Mouse (Mus musculus) spleen, adult 10 weeks (tissue): Measurements from ENCODE around the gene Rptor. TPM values are rescaled to one million over a fixed set of nuclear protein-coding genes. Genes with fewer than 3 reads are reported as not detected.

Experiments used
- polyA plus RNA-seq: library from polyadenylated mRNA; stranded (reverse); fragments of 350-450 nt; fragmentation: Illumina TruSeq; extraction: RNeasy Lipid Tissue Mini Kit (QIAGEN cat#74804); gene quantifications from one replicate; pipeline ENCODE4 v1.2.3, GENCODE M21; 2015; ENCODE audit warnings: low replicate concordance; ENCODE audit not compliant: insufficient read depth

Gene Rptor
- polyA plus RNA-seq = 9.0 TPM

GRCm38 (mm10) chr11:119602763-119603526, at the start of gene Rptor:
TSS of gene Rptor (plus strand) at chr11:119602905.

DNA sequence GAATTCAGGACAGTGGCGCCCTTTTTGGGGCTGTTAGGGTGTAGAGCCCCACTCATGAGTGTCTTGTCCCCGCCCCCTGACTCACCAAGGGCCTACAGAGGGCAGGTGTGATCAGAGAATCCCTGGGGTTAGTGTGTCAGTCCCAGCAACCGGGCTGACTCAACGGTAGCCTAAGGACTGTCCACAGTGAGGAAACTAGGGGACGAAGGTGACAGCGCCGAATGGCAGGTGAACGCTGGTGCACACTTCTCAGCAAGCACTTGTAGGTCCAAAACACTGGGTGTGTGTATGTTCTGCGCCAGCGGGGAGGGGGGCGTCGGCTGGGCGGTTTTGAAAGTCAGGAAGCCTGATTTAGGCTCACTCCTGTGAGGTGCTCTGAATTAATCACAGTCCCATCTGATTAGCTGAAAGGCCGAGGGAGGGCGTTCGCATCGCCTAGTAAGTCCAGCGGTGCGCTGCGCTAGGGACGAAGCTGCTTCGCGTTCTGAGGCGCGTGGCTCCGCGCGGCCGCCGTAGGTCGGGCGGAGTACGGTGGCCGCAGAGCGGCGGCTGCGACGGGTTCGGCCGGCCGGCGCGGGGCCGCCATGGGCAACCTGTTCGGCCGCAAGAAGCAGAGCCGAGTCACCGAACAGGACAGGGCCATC, 310.7 kb downstream of the Rptor start, which contains the start of gene Chmp6:
Gene Chmp6, plus strand, starts transcription at position 151 of the 644 bp plus-strand sequence.

DNA sequence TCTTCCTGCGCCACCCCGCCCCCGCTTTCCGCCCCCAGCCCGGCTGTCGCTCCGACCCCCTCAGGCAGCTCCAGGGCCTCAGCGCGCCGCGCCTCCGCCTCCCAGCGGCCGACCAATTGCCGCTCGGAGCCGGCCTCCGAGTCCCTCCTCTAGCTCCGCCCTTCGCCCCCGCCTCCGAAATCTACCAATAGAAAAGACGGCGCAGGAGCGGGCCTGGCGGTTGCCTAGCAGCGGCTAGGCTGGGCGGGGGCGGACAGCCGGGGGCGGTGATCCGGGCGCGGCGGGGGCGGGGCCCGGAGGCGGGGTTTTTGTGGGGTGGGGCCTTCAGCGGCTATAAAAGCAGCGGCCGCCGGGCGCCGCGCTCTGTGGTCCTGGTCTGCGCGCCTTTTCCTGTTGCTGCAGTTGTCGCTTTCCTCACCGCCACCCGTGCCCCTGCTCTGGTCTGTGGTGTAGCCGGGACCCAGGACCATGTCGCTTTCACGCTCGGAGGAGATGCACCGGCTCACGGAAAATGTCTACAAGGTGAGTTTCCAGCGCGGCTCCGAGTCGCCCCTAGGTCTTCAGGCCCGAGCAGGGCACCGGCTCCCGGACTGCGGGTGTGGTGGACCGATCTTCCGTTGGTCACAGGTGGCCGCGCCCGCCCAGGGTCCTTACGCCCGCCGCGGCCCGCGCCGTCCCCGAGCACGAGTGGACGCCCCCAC, 340.2 kb downstream of the Rptor start, which contains the start of gene Baiap2:
Gene Baiap2, plus strand, starts transcription at position 37 of the 701 bp plus-strand sequence.

Other genes with a start within 250 kb of the Rptor start
- 12.0 TPM for gene Sgsh, start 247.4 kb upstream of the Rptor start, polyA plus RNA-seq
- 12.1 TPM for gene Slc26a11, start 247.3 kb upstream of the Rptor start, polyA plus RNA-seq
- 182 TPM for gene Rnf213, start 209.8 kb upstream of the Rptor start, polyA plus RNA-seq
- gene Endov, start 111.6 kb upstream of the Rptor start, polyA plus RNA-seq = 7.0 TPM
- 0.06 TPM for gene Nptx1, start 55.2 kb upstream of the Rptor start, polyA plus RNA-seq